Mouse (Mus musculus) gastrocnemius, postnatal 10 days (tissue): ENCODE measurements at regions not wholly inside any gene's neighbourhood (a gene's known extent, or its start where the extent isn't known, plus 50 kb on each side); places are given as distances from the start of the nearest gene placed in this dataset.
A peak's percentile ranks its signal among the peaks of the same experiment; 100 is the strongest.

Source experiments
- DNase-seq: peaks from one replicate; pipeline ENCODE4 v3.0.0; 2021; ENCODE audit warnings: mixed read lengths

DNA sequence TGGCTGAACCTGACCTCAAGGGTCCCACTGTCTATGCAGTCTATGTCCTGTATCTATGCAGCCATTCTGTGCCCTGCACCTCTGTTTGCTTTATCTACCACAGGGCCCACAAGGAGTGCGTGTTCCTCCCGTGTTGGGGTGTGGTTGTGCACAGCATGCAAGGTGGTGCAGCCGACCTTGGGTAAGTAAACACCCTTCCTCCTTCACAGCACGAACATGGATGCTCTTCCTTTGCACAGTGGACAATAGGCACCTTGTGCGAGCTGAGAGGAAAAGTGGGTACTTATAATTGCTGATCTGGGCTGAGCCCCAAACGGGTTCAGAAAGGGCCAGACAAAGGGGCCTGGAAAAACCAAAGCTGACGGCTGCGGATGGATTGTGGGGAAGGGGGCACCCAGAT, 91.3 kb upstream of the 1600014C23Rik start:
- DNase-seq, result no peak

DNA sequence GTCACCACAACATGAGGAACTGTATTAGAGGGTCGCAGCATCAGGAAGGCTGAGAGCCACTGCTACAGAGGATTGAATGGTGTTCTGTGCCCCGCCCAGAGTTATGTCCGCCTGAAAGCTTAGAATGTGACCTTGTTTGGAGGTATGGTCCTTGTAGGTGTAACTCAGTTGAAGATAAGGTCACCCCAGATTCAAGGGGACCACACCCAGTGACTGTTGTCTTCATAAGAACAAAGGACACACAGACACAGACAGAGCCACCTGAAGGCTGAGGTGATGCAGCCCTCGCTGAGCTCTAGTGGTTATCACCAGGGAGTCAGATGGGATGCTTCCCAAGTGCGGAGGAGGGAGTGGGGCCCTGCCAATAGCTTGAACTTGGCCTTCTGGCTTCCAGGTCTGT, 89.9 kb upstream of the 1600014C23Rik start:
- no peak for DNase-seq

DNA sequence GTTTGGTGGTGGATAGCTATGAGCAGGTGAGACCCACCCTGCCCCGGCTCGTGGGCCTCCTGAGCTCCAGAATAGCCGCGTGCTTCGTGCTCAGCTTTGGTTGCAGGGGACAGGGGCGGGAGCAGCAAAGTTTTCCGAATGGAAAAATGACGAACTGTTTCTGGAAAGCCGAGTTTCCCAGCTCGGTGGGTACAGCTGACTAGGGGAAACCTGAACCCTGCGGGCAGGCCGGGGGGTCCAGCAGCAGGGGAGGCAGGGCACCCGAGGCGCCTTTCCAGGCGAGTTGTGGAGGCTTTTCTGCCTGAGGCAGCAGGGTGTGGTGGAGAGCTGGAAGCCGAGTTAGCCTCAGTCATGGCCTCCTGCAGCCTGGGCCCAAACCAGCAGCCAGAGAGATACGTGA, 88.8 kb upstream of the 1600014C23Rik start:
- DNase-seq, result no peak

DNA sequence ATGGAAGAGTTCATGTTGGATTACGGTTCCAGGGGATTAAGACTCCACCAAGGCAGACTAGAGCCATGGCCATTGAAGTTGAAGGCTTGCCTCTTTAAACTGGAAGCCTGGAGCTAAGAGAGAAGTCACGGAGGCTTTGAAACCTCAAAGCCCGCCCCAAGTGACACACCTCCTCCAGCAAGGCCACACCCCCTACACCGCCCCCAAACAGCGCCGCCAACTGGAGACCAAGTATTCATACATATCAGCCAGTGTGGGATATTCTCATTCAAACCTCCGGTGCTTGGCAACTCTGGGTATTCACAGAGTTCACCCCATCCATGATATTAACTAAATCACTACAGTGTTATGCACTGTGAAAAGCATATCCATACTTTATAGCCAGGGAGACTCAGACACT, 87.7 kb upstream of the 1600014C23Rik start:
- DNase-seq, result no peak

DNA sequence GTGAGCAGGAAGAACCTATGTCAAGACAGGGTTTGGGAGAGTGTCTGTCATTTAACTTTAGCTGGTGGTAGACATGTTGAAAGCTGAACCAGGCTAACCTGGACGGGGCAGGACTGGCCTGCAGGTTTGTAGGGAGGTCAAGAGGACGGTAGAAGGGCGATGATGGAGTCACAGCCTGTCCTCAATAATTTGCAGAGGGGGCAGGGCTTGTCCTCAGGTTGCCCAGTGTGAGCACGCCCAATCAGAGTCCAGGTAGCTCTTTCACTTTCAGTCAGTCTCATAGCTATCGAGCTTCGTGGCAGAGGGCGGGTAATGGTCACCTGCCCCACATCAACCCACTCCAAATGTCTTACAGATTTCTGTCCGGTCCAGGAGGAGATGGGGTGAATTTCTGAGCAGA, 85.5 kb upstream of the 1600014C23Rik start:
- no peak for DNase-seq

DNA sequence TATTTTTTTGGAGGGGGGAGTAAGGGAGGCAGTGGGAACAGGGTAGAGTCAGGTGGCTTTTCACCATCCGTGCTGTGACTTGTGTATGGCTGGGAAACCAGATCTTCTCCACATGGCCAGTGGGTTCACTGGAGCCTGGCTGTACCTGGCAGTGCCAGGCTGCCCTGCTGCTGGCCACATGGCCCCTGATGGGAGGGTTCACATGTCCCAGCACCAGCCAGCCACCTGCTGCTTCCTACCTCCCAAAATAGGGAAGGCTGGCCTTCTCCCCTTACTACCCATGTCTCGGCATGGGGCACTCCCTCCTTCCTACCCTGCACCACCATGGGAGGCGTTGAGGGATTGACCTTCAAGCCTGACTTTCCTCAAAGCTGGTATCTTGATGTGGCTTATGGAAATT, 82.9 kb upstream of the 1600014C23Rik start:
- no peak for DNase-seq

DNA sequence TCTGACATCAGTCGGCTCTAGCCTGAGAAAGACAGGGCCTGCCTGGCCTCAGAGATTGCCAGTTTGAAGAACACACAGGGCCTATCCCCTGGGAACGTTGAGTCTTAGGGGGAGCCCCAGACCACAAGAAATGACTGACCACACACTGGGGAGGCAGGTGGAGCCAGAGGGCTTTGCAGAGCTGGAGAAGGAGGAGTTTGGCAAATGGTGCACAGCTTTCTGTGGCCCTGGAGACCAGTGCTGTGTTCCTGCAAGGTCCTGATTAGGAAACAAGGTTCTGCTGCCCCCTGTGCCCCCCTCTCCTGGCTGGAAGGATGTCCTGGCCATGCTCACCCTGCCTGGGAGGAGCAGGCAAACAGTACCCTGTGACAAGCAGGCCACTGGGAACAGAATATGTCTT, 82.2 kb upstream of the 1600014C23Rik start:
- peak; percentile 43 for DNase-seq

DNA sequence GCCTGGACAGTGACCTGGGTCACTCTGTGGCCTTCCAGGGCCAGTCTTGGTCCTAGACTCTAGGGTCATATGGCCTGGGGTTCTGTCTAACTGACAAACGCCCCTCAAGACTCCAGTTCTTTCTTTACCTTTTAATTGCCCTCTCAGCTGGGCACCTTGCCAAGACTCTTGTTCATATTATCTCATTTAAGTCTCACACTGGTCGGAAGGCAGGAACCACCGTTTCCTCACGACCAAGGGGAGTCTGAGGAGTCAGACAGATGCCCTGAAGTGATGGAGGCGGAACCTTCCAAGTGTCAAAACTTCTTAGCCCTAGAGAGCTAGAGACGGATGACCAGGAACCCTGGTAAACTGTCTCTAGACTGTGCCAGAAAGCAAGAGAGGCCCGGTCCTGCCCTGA, 81.7 kb upstream of the 1600014C23Rik start:
- DNase-seq, result no peak

DNA sequence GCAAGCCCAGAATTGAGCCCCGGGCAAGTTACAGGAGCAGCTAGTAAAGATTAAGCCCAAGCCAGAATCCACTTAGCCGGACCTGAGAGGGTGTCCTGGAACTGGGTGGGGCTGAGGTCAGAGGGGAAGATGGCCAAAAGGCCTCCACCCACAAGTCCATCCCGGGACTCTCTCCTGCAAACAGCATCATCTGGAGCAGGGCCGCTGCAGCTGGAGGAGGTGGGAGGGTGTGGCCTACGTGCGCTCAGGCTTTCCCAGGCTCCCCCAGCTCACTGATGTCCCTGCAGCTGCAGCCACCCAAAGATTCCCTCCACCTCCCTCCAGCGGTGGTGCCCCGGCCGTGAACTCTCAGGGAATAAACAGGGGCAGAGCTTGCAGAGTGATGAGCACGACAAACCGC, 80.9 kb upstream of the 1600014C23Rik start:
- DNase-seq, result peak; percentile 52

DNA sequence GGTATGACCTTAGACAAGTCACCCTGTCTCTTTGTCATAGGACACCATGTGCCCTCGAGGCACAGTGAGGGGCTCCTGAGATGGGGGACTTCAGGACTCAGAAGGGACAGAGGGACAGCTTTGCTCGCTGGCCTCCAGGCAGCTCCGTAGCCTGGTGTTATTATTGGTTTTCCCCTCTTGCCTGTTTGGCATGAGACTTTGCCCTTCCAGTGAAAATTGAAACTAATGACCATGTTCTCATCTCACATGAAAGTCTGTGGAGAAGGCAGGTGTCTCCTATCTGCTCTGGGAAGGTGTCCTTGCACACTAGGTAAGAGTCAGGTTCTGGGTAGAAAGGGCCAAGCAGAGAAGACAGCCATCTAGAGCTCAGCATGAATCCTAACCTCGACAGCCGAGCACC, 80.3 kb upstream of the 1600014C23Rik start:
- DNase-seq, result no peak

DNA sequence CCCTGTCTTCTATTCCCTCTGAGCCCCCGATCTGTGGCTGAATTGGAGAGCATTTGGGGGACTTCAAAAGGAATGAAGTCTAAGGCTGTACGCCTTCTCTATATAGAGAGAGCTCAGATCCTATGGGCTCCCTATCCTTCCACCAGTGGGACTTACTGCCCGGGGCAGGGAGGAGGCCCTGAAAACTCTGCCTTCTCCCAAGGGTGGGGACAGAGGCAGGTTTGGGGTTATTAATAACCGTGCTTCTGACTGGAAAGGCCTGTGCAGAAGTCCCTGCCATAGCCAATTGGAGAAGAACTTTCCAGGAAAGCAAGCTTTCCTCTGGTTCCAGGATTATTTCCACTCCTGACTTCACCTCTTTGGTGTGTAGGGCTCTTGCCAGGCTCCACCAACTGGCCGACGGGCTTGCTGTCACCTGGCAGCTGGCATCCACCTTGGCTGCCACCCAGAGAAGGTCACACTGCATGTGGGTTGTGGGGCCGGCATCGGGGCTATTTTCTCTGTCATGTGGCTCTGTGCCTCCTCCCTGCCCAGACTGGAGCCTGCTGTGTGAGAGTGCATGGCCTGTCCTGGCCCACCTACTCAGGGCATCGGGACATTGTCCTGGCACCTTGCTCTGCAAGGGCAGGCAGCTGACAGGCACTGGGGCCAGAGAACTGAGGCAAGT, 78.8 kb upstream of the 1600014C23Rik start:
- DNase-seq, result peak; percentile 83

DNA sequence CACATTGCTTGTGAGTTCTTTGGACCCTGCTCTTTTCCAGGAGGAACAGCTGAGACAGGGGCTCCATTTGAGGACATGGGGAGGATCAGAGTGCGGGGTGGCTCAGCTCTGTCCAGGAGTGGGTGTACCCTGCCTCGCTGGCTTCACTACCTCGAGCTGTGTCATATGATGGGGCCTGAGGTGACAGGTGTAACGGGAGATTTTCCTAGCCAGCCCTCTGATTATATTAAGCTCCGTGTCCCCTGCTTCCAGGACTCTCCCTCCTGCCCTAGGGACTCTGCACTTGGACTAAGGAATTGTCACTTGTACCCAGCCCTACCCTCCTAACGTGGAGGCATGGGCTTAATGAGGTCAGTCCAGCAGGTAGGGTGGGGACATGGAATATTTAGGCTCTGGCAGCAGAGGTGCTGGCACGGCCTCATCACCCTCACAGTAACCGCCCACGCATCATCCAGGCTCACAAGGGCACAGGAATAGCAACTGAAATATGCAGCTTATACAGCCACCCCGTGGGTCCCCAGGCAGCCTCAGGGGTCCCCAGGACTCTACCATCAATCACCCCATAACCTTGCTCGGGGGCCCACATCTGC, 78.1 kb upstream of the 1600014C23Rik start:
- DNase-seq, result no peak

DNA sequence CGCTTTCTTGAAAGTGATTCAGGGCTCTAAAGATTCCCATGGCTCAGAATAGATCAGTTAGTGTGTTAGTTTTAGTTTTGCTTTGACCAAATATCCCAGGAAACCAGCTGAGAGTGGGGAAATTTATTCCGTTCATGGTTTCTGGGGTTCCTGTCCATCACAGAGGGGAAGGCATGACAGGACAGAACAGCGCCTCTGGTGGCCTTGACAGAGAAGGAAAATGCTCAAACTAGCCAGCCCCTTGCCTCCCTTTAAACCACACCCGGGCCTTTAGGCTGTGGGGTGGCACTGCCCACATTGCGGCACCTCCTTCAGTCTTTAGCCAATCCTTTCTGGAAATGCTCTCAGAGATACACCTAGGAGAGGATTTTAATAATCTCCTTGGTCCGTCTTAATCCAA, 76.1 kb upstream of the 1600014C23Rik start:
- no peak for DNase-seq

DNA sequence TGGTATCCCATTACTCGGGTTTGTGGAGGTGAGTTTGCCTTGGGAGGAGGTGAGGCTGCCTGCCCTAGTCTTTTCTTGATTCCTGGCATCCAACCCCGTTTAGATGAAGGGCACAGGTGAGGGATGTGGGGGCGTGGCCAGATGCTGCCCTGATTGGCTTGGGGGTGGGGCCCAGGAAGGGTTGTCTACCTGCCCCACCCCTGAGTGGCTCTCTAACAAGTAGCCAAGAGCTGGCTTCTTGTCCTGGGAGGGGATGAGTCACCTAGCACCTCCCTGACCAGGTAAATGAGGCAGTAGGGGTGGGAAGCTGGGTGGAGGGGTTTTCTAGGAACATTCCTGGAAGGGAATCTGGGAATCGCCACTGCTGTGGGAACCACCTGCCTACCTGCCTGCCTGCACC, 74.7 kb upstream of the 1600014C23Rik start:
- DNase-seq, result no peak

DNA sequence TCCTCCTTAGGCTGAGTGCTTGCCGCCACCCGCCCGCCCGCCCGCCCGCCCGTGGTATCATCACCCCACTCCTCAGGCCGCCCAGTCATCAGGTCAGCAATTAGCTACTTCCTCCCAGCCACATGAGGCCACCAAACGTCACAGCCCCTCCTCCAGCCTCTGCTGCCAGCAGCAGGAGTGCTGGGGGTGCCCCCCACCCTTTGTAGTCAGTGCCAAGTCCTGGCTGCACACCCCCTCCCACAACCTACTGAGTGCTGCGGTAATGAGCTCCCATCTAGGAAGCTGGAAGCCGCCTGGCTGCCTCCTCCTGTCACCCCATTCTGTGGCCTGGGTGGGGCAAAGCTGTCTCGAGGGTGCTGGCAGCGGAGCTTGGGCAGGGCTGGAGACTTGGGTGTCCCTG, 73.8 kb upstream of the 1600014C23Rik start:
- no peak for DNase-seq

DNA sequence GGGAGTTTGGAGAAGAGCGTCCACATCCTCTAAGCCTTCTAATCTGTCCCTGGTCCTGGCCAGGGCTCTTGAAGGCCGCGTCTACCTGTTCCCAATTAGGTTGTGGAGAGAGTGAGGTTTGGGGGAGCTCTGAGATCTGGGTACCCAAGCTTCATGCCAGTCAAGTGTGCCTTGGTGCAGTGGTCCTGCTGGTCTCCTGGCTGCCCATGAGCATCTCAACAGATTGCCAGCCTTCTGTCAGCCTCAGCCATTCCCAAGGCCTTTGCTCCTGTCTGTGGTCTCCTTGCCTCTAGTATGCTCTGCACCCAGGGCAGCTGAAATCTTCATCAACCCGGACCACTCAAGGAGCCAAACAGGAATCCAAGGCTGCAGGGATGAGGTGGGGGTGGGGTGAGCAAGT, 73.2 kb upstream of the 1600014C23Rik start:
- no peak for DNase-seq

DNA sequence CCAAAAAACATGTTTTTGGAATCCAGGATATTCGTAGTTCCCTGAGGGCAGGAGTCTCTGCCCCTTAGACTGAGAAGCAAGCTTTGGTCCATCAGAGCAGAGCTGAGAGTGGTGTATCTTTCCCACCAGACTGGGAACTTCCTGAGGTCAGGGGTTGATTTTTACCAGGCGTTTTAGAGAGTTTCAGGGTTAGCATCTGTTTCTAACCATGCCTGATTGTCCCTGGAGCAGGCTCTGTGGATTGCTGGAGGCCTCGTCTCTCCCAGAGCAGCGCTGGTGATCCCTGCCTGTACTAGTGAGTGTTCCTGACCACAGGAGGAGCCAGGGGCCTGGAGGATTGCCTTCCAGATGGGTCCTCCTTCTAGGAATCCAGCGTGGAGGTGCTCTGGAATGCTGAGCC, 72.8 kb upstream of the 1600014C23Rik start:
- no peak for DNase-seq

DNA sequence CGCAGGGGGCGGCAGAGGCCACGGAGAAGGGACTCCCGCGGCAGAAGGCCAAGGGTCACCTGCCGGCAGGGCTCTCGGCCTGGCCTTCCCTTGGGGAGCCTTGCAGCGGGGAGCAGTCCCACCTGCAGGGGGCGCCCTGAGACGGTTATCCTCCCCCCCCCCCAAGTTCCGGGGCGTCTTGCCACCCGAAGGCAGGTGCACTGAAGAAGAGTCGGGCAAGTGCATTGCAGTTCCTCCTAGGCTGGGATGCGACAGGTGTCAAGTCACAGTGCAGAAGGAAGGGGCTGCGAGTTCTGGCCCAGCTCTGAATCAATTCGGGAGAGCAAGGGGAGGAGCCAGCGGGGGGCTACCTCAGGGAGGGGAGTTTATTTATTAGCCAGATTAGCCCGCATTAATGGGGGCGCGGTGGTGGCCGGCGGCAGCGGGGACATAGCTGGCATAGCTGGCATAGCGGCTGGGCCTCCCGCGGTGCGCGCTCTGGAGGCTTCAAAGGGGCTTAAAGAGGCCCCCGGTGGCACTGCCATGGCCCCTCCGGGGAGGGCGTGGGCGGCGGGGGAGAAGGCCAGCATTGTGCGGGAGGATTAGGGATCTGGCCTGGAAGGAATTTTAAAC, 71.9 kb upstream of the 1600014C23Rik start:
- DNase-seq, result peak; percentile 72

DNA sequence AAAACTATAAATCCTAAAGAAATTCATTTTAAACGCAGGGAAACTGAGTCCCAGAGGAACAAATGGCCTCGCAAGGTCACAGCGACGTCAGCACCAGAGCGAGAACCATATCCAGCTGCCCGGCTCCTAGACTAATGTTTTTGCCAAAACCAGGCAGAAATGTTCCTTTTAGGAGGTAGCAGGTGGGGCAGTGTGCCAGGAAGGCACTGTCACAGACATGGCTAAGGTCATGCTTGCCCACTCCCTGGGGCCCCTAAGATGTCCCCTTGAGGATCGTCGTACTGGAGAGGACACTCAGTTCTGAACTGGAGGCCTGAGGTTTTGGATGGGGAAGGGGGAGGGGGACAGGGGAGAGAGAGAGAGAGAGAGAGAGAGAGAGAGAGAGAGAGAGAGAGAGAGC, 69.7 kb upstream of the 1600014C23Rik start:
- DNase-seq, result no peak

DNA sequence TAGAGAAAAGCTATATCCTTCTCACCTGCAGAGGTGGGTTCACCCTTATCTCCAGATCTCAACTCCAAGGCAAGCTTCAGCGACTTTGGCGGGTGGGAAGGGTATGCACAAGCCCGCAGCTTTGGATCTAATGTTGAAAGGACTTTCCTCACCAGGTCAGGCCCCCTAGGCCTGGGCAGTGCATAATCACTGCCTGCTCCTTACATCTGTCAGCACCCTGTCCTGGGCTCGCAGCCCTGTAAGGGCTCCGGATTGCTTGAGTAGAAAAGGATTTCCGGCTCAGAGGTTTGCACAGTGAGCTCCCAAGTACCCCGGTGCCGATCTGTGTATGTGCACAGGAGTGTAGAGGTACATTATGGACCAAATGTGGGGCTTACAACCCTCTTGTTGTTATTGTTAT, 68.8 kb upstream of the 1600014C23Rik start:
- no peak for DNase-seq

DNA sequence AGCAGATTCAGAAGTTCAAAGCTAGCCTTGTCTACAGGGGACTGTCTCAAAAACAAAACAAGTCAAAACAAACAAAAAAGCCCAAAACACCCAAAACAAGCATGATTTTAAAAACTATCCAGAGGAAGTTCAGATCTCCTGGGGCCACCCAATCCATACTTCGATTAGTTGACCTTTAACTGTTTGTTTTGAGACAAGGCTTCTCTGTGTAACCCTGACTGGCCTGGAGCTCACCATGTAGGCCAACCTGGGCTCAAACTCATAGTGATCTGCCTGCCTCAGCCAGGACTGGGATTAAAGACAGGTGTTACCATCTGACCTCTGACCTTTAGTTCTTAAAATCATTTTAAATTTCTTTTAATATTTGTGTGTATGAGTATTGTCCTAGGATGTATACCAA, 66.1 kb upstream of the 1600014C23Rik start:
- no peak for DNase-seq

DNA sequence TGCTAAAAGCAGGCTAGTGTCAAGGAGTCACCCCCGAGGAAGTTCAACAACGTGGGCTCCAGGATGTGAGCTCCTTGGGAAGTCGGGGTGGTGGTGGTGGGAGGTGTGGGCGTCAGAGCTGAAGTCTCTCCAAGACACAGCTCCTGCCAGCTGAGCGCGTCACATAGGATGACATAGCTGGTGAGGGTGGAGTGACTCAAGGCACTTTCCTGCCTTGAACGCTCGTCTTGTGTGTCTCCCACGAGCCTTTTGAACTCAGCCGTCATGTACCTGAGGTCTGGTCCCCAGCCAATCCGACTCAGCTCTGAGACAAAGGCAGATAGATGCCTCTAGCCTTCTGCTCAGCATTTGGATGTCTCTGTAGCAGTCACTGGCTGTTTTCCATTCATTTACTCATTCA, 65.4 kb upstream of the 1600014C23Rik start:
- no peak for DNase-seq

DNA sequence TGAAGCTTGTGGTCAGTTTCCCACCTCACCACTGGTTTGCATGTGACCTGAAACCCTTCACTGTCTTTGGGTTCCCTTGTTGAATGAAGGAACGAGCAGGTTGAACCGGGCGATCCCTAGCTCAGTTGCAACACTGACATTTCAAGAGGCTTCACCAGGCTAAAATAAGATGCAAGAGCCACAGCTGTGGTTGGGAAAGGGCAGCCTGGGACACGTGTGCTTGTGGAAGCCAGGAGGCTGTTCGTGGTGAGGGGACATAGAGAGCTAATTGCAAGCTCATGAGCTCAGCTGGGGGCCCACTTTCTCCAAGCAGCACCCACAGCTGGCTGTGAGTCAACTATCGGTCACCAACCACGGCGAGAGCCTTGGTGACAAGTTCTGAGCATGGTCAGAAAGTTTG, 64.8 kb upstream of the 1600014C23Rik start:
- DNase-seq, result no peak

DNA sequence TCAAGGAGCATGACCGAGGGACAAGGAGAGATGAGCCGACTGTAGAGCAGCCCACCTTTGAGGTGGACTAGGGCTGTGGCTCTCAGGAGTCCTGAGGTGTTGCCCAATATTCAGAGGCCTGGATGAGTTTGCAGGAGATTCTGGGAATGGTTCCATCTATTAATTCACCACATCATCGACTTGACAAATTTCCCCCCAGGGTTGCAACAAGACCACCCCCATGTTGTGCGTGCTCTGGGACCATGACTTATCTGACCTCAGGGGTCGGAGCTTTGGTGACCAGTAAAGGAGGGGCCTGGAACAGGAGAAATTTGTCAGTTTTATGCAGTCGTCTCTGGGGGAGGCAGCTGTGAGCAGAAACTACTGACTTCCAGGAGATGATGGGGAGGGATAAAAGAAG, 63.5 kb upstream of the 1600014C23Rik start:
- DNase-seq, result no peak
